Mouse (Mus musculus) olfactory bulb, adult 2 months (tissue): Measurements from ENCODE around the gene Mfsd9. TPM values are rescaled to one million over a fixed set of nuclear protein-coding genes. Genes with fewer than 3 reads are reported as not detected.

ENCODE experiments used
- H3K27ac ChIP-seq: fragments of 200-500 bp; 2 replicates; pipeline ENCODE4 v1.5.1; 2012; ENCODE audit warnings: low read depth, low read length; ENCODE audit not compliant: insufficient read depth
- H3K4me1 ChIP-seq: fragments of 200-500 bp; 2 replicates; pipeline ENCODE4 v1.6.1; 2012; ENCODE audit warnings: low read length; ENCODE audit not compliant: control insufficient read depth, insufficient read depth
- H3K4me3 ChIP-seq: fragments of 200-500 bp; 2 replicates; pipeline ENCODE4 v1.5.1; 2012; ENCODE audit warnings: mild to moderate bottlenecking, low read depth, low read length, moderate library complexity; ENCODE audit not compliant: insufficient read depth
- CTCF ChIP-seq: fragments of 200-500 bp; IDR thresholded peaks from 2 replicates; pipeline ENCODE4 v1.5.1; 2012; ENCODE audit warnings: low read depth, mild to moderate bottlenecking, low read length, moderate library complexity; ENCODE audit not compliant: insufficient read depth
- POLR2A ChIP-seq: fragments of 200-500 bp; IDR thresholded peaks from 2 replicates; pipeline ENCODE4 v1.6.1; 2012; ENCODE audit warnings: mild to moderate bottlenecking, low read depth, low read length, moderate library complexity; ENCODE audit not compliant: insufficient read depth
- WGBS: fragments of 180-500 bp; shearing (Covaris S2); methylation state at CpG from one replicate; pipeline ENCODE4 v1.1.7; 2018; 5-methylcytosine and 5-hydroxymethylcytosine counted together
- polyA plus RNA-seq: library from polyadenylated mRNA; stranded (reverse); fragments of >200 nt; gene quantifications from 2 replicates; pipeline ENCODE4 v1.2.4, GENCODE M21; 2012; ENCODE audit warnings: low replicate concordance; ENCODE audit not compliant: missing spikeins, insufficient read depth, insufficient read length

Mfsd9 gene
- polyA plus RNA-seq, 1 experiment = not detected

- WGBS = 91% methylated on average over 8 of the region's 8 CpGs
- H3K27ac ChIP-seq = no peak overlapping the region
- H3K4me1 ChIP-seq = no peaks in the 10 kb centered on the region
- H3K4me3 ChIP-seq = no peak overlapping the region
- TF ChIP-seq CTCF (no peak), POLR2A (no peak)
Observed at GRCm38 (mm10) chr1:40737671-40738070, 52.8 kb downstream of the Mfsd9 start.

DNA sequence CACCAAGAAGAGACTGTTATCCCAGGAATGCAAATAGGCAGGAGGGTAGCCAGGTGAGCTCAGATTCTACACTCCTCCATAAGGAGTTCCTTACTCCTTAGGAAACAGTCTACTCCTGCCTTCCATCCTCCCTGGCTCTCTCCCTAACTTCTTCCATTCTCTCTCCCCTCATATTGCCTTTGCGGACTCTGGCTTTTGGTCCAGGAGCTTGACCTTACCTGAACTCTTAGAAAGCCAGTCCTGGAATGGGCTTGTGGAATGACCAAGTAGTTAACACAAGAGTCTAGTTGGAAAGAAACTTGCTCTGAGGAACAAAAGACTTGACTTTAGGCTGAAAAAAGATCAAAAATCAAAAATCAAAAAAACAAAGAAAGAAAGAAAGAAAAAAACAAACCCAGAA lies 61.9 kb downstream of the Mfsd9 start:
- 91% methylated on average over 1 of the region's 1 CpGs for WGBS
- H3K27ac ChIP-seq = no peak overlapping the region
- H3K4me3 ChIP-seq = no peak overlapping the region
- no peak for TF ChIP-seq CTCF
- no peak for TF ChIP-seq POLR2A
- no peaks in the 10 kb centered on the region for H3K4me1 ChIP-seq

- Histone ChIP-seq H3K4me1 (no peaks in the 10 kb centered on the region), H3K27ac (no peak overlapping the region), H3K4me3 (no peak overlapping the region)
- TF ChIP-seq CTCF (no peak), POLR2A (no peak)
- 91% methylated on average over 7 of the region's 7 CpGs for WGBS
Observed at GRCm38 (mm10) chr1:40727404-40727803, 63.1 kb downstream of the Mfsd9 start.

DNA sequence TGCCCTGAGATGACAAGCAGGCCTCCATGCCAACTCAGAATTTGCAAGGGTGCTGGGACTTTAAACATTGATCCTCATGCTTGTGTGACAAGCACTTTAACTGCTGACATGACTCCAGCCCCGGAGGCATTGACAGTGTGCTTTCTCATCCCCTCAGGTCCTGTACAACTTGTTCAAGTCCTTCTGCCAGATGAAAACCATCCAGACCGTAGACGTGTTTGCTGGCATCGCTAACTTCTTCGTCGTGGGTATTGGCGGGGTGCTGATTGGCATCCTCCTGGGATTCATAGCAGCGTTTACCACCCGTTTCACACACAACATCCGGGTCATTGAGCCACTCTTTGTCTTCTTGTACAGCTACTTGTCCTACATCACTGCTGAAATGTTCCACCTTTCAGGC lies 64.4 kb downstream of the Mfsd9 start:
- no peak for TF ChIP-seq POLR2A
- TF ChIP-seq CTCF = no peak
- 78% methylated on average over 10 of the region's 10 CpGs for WGBS
- Histone ChIP-seq H3K27ac (no peak overlapping the region), H3K4me1 (no peaks in the 10 kb centered on the region), H3K4me3 (no peak overlapping the region)

Other genes with a start within 250 kb of the Mfsd9 start
- not detected in 2 replicates for gene Slc9a4, start 210.6 kb downstream of the Mfsd9 start, polyA plus RNA-seq
- gene Slc9a2, start 110.1 kb downstream of the Mfsd9 start, polyA plus RNA-seq = not detected in 2 replicates
- gene Tmem182, start 14.9 kb upstream of the Mfsd9 start, polyA plus RNA-seq = not detected in 2 replicates